Comparison of ENCODE assay signal across 9 mouse cellular contexts in the genomic region with DNA sequence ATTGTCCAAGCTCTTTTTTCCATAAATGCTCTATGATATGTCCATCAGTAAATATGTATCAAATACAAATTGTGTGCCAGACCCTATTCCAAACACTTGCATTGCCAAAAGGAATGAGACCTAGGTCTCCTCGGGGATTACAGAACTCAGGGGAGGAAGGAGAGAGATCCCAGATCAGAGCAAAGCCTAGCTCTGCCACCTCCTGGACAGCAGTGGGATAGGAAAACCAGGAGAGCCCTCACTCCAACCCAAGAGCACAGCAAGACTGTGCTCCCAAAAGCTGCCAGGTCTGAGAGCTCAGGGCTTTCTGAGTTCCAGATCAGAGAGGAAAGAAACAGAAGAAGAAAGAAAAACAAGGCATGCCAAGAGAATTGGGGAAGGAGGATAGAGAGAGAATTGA. TPM values are rescaled to one million over a fixed set of nuclear protein-coding genes. Genes with fewer than 3 reads are reported as not detected.
DNase-seq lines count a peak whose midpoint lies in the region; ATAC-seq and TF ChIP-seq lines count a peak whose summit lies in the region.
"Had no signal": no experiment of that assay in that cellular context is flagged by ENCODE, and none has a peak within 500 bp of the region (broad histone marks: within the 10 kb centered on the region; RNA-seq: fewer than 3 reads in every experiment).

No protein-coding gene starts in this region.

- no peak overlapping the region for H3K9ac ChIP-seq in hindbrain, embryonic 14.5 days

- CTCF ChIA-PET in Patski (lab: Charles Lee), result interaction anchor here (1.2 to 1.6 kb wide), 3 partner anchors 11 to 29 kb away, joined by 3 to 8 read pairs (median 3); no protein-coding TSS in a partner anchor

- no peak overlapping the region for H3K4me3 ChIP-seq in hindbrain, embryonic 14.5 days (replicated peaks; ENCODE audit: low read length)
- H3K4me3 ChIP-seq: erythroblast, embryonic 14.5 days had no signal

- no peak overlapping the region for H3K4me2 ChIP-seq in hindbrain, embryonic 14.5 days (replicated peaks)

- peak; percentile 78 for ATAC-seq in Patski
- ATAC-seq in hindbrain, embryonic 14.5 days (ENCODE audit: low FRiP score), result no peak

- no peaks in the 10 kb centered on the region for H3K27me3 ChIP-seq in Patski
- H3K27me3 ChIP-seq in hindbrain, embryonic 14.5 days (ENCODE audit: control insufficient read depth, insufficient read depth, low read length), result no peaks in the 10 kb centered on the region

- peak; percentile 76 for TF ChIP-seq CTCF in Patski (IDR thresholded peaks at IDR 0.05)

- in situ Hi-C loops in Patski (cut with MboI; ENCODE audit: low pct_unique_long_range_greater_than_20kb), result no loop called here

- intact Hi-C loops in left cerebral cortex, postnatal 4 days (cut with DNase I), result loop anchor here (10.0 kb wide), 1 partner anchor 48 kb away; no protein-coding TSS in a partner anchor
- intact Hi-C loops in left cerebral cortex, postnatal 36 days (cut with DNase I), result no loop called here

- DNase-seq in cerebellum, postnatal 10 days, result peak; percentile 62 to 63
- DNase-seq in cerebellum, adult 9-10 months, result no peak
- DNase-seq in left cerebral cortex, postnatal 4 days, result peak; percentile 17
- DNase-seq in left cerebral cortex, postnatal 36 days (ENCODE audit: low spot score in 2 of 2), result no peak
- DNase-seq in Patski (ENCODE audit: low read depth, low spot score), result no peak
- DNase-seq in kidney, postnatal 36 days, result peak; percentile 45 to 71
- DNase-seq in thymus, postnatal 36 days, result no peak
- no peak for DNase-seq in hindbrain, embryonic 14.5 days (ENCODE audit: low spot score)

- H3K4me1 ChIP-seq in hindbrain, embryonic 14.5 days (replicated peaks; ENCODE audit: control insufficient read depth, insufficient read depth, low read length), result no peaks in the 10 kb centered on the region

- POLR2A ChIA-PET in Patski (lab: Charles Lee), result interaction anchor here (1.0 kb wide), 1 partner anchor 11 kb away, joined by 3 read pairs; no protein-coding TSS in a partner anchor

- H3K27ac ChIP-seq in hindbrain, embryonic 14.5 days, result no peak overlapping the region

- no peaks in the 10 kb centered on the region for H3K36me3 ChIP-seq in hindbrain, embryonic 14.5 days (replicated peaks; ENCODE audit: control insufficient read depth, insufficient read depth)

- no peaks in the 10 kb centered on the region for H3K9me3 ChIP-seq in hindbrain, embryonic 14.5 days (ENCODE audit: control insufficient read depth, low read length)

- 27% methylated on average over 1 of the region's 1 CpGs for WGBS in hindbrain, embryonic 14.5 days

RNA-seq across cellular contexts. Expression of a gene that starts 1.2 kb away (rescaled TPM):
- 1 to 10 TPM; 1.6 to 2.5 TPM for total RNA-seq in left cerebral cortex, postnatal 4 days (2021)
- 1 to 10 TPM; 3.1 to 3.9 TPM for total RNA-seq in left cerebral cortex, postnatal 36 days (2021)
- polyA plus RNA-seq in Patski (2021), result 4.3 TPM
- not detected in 2 replicates for polyA plus RNA-seq in hindbrain, embryonic 14.5 days (2014; fragmentation: Nextera tagmentation; extraction: Ambion mirVana)
- polyA plus RNA-seq: erythroblast, embryonic 14.5 days had no signal

RNA-seq across cellular contexts. Expression of a gene that starts 21.1 kb away (rescaled TPM):
- 10 to 100 TPM; 57.6 to 58.1 TPM for total RNA-seq in left cerebral cortex, postnatal 4 days (2021)
- total RNA-seq in left cerebral cortex, postnatal 36 days (2021), result 10 to 100 TPM; 65.7 to 67.0 TPM
- 137 TPM for polyA plus RNA-seq in Patski (2021)
- 129 and 134 TPM in 2 replicates for polyA plus RNA-seq in hindbrain, embryonic 14.5 days (2014; fragmentation: Nextera tagmentation; extraction: Ambion mirVana)

RNA-seq across cellular contexts. Expression of a gene that starts 22.9 kb away (rescaled TPM):
- total RNA-seq in left cerebral cortex, postnatal 4 days (2021), result 10 to 100 TPM; 13.7 to 14.5 TPM
- total RNA-seq in left cerebral cortex, postnatal 36 days (2021), result 10 to 100 TPM in 1 of 2 experiments, 1 to 10 TPM in 1; 8.9 to 11.9 TPM
- 18.5 TPM for polyA plus RNA-seq in Patski (2021)
- polyA plus RNA-seq in hindbrain, embryonic 14.5 days (2014; fragmentation: Nextera tagmentation; extraction: Ambion mirVana), result 15.0 and 16.4 TPM in 2 replicates

RNA-seq across cellular contexts. Expression of a gene that starts 56.3 kb away (rescaled TPM):
- 1 to 10 TPM; 7.3 to 8.1 TPM for total RNA-seq in left cerebral cortex, postnatal 4 days (2021)
- 10 to 100 TPM; 14.5 to 15.9 TPM for total RNA-seq in left cerebral cortex, postnatal 36 days (2021)
- 16.6 TPM for polyA plus RNA-seq in Patski (2021)
- polyA plus RNA-seq in hindbrain, embryonic 14.5 days (2014; fragmentation: Nextera tagmentation; extraction: Ambion mirVana), result 1.7 and 2.9 TPM in 2 replicates
- polyA plus RNA-seq: erythroblast, embryonic 14.5 days had no signal

Comparison
In these comparisons a context has a peak if more than half of its experiments do, and no peak if none do; other contexts are left out.
1. DNase-seq: peak in cerebellum, postnatal 10 days (2 of 2), left cerebral cortex, postnatal 4 days (single experiment) and kidney, postnatal 36 days (2 of 2); none in cerebellum, adult 9-10 months (single experiment), left cerebral cortex, postnatal 36 days (0 of 2), Patski (single experiment), thymus, postnatal 36 days (0 of 2) and hindbrain, embryonic 14.5 days (single experiment).